Mouse (Mus musculus) midbrain, embryonic 14.5 days (tissue): ENCODE results near the gene Avl9. TPM values are rescaled to one million over a fixed set of nuclear protein-coding genes. Genes with fewer than 3 reads are reported as not detected.

ENCODE experiments used
- ATAC-seq: fragments of 200-750 bp; cut with Nextera tagmentation; 2 replicates; pipeline ENCODE4 v1.8.0; 2017; ENCODE audit warnings: moderate number of reproducible peaks, moderate library complexity; ENCODE audit not compliant: low FRiP score, low TSS enrichment
- DNase-seq: peaks from one replicate; pipeline ENCODE4 v3.0.0-alpha.2; 2015
- H3K27ac ChIP-seq: fragments of 300-500 bp; sonication (generic); replicated peaks from 2 replicates; pipeline ENCODE4 v1.5.1; 2014; ENCODE audit warnings: mild to moderate bottlenecking, low read depth, low read length, moderate library complexity
- H3K27me3 ChIP-seq: fragments of 300-500 bp; sonication (generic); 2 replicates; pipeline ENCODE4 v1.6.1; 2014; ENCODE audit warnings: low read length, control low read depth, mixed read lengths; ENCODE audit not compliant: control insufficient read depth, insufficient read depth
- H3K36me3 ChIP-seq: fragments of 300-500 bp; sonication (generic); 2 replicates; pipeline ENCODE4 v1.6.1; 2014; ENCODE audit warnings: low read length, control low read depth; ENCODE audit not compliant: control insufficient read depth, insufficient read depth
- H3K4me1 ChIP-seq: fragments of 300-500 bp; sonication (generic); 2 replicates; pipeline ENCODE4 v1.6.1; 2014; ENCODE audit warnings: mild to moderate bottlenecking, antibody characterized with exemption, low read length, control low read depth; ENCODE audit not compliant: control insufficient read depth, insufficient read depth
- H3K4me2 ChIP-seq: fragments of 300-500 bp; sonication (generic); 2 replicates; pipeline ENCODE4 v1.6.1; 2014; ENCODE audit warnings: mild to moderate bottlenecking, low read length, moderate library complexity
- H3K4me3 ChIP-seq: fragments of 300-500 bp; sonication (generic); replicated peaks from 2 replicates; pipeline ENCODE4 v1.5.1; 2014; ENCODE audit warnings: low read depth, low read length
- H3K9ac ChIP-seq: fragments of 300-500 bp; sonication (generic); replicated peaks from 2 replicates; pipeline ENCODE4 v1.6.1; 2014; ENCODE audit warnings: mild to moderate bottlenecking, low read length, moderate library complexity
- H3K9me3 ChIP-seq: fragments of 300-500 bp; sonication (generic); 2 replicates; pipeline ENCODE4 v1.6.1; 2016; ENCODE audit warnings: low read length, control low read depth, mixed read lengths; ENCODE audit not compliant: control insufficient read depth
- WGBS: fragments of 180-500 bp; shearing (Covaris S2); extraction: QIAGEN DNeasy Blood & Tissue Kit; methylation state at CpG from one replicate; pipeline ENCODE4 v1.1.7; 2014; 5-methylcytosine and 5-hydroxymethylcytosine counted together
- polyA plus RNA-seq: library from polyadenylated mRNA; unstranded; fragments of >200 nt; fragmentation: Nextera tagmentation; extraction: Ambion mirVana; gene quantifications from 2 replicates; pipeline ENCODE4 v1.2.1, GENCODE M21; 2014

The Avl9 gene
- polyA plus RNA-seq, 1 experiment from 2014 or later: 54.6 TPM

GRCm38 (mm10) chr6:56779636-56780035 is 64.9 kb downstream of the Avl9 start:
- ATAC-seq (no peak), DNase-seq (no peak)
- Histone ChIP-seq H3K4me3 (no peak overlapping the region), H3K27me3 (no peaks in the 10 kb centered on the region), H3K4me1 (no peaks in the 10 kb centered on the region), H3K9me3 (no peaks in the 10 kb centered on the region), H3K4me2 (no peak overlapping the region), H3K36me3 (peaks cover 54% of the 10 kb centered on the region), H3K9ac (no peak overlapping the region), H3K27ac (no peak overlapping the region)
- 95% methylated on average over 5 of the region's 5 CpGs for WGBS

- Histone ChIP-seq H3K27me3 (no peaks in the 10 kb centered on the region), H3K4me3 (no peak overlapping the region), H3K27ac (no peak overlapping the region), H3K9me3 (no peaks in the 10 kb centered on the region), H3K9ac (no peak overlapping the region), H3K4me2 (no peak overlapping the region), H3K36me3 (peaks cover 45% of the 10 kb centered on the region), H3K4me1 (no peaks in the 10 kb centered on the region)
- ATAC-seq (no peak), DNase-seq (no peak)
- WGBS: 95% methylated on average over 4 of the region's 4 CpGs
These were observed 69.0 kb downstream of the Avl9 start for GRCm38 (mm10) chr6:56783561-56784272.

- no peak overlapping the region for H3K27ac ChIP-seq
- DNase-seq: no peak
- no peaks in the 10 kb centered on the region for H3K4me1 ChIP-seq
- H3K4me3 ChIP-seq: no peak overlapping the region
- no peaks in the 10 kb centered on the region for H3K9me3 ChIP-seq
- H3K36me3 ChIP-seq: peaks cover 35% of the 10 kb centered on the region
- no peaks in the 10 kb centered on the region for H3K27me3 ChIP-seq
- whole genome bisulfite sequencing: 88% methylated on average over 5 of the region's 5 CpGs
- ATAC-seq: no peak
- no peak overlapping the region for H3K4me2 ChIP-seq
- no peak overlapping the region for H3K9ac ChIP-seq
These were observed 70.4 kb downstream of the Avl9 start for GRCm38 (mm10) chr6:56785068-56785467.

- no peak overlapping the region for H3K9ac ChIP-seq
- no peaks in the 10 kb centered on the region for H3K27me3 ChIP-seq
- H3K4me3 ChIP-seq: no peak overlapping the region
- ATAC-seq (no peak), DNase-seq (no peak)
- peaks cover 22% of the 10 kb centered on the region for H3K36me3 ChIP-seq
- WGBS: 92% methylated on average over 2 of the region's 2 CpGs
- no peak overlapping the region for H3K27ac ChIP-seq
- H3K9me3 ChIP-seq: no peaks in the 10 kb centered on the region
- no peaks in the 10 kb centered on the region for H3K4me1 ChIP-seq
- no peak overlapping the region for H3K4me2 ChIP-seq
These were observed 73.0 kb downstream of the Avl9 start for GRCm38 (mm10) chr6:56787668-56788067.

- H3K9ac ChIP-seq: no peak overlapping the region
- WGBS: 85% methylated on average over 3 of the region's 3 CpGs
- H3K9me3 ChIP-seq: no peaks in the 10 kb centered on the region
- no peak overlapping the region for H3K4me2 ChIP-seq
- H3K27ac ChIP-seq: no peak overlapping the region
- no peaks in the 10 kb centered on the region for H3K4me1 ChIP-seq
- peaks cover 15% of the 10 kb centered on the region for H3K36me3 ChIP-seq
- no peak for DNase-seq
- H3K27me3 ChIP-seq: no peaks in the 10 kb centered on the region
- H3K4me3 ChIP-seq: no peak overlapping the region
- no peak for ATAC-seq
These were observed 74.6 kb downstream of the Avl9 start for GRCm38 (mm10) chr6:56789336-56789735.

- H3K9me3 ChIP-seq: no peaks in the 10 kb centered on the region
- no peak for DNase-seq
- no peak overlapping the region for H3K4me3 ChIP-seq
- H3K4me2 ChIP-seq: peak overlapping the region; percentile 72
- no peak for ATAC-seq
- H3K4me1 ChIP-seq: peaks cover 21% of the 10 kb centered on the region
- no peaks in the 10 kb centered on the region for H3K36me3 ChIP-seq
- WGBS: 85% methylated on average over 5 of the region's 5 CpGs
- H3K27ac ChIP-seq: no peak overlapping the region
- H3K9ac ChIP-seq: no peak overlapping the region
- no peaks in the 10 kb centered on the region for H3K27me3 ChIP-seq
These were observed 80.1 kb downstream of the Avl9 start for GRCm38 (mm10) chr6:56794834-56795233.

GRCm38 (mm10) chr6:56796232-56796631 is 81.5 kb downstream of the Avl9 start:
- Histone ChIP-seq H3K4me2 (peak overlapping the region; percentile 72), H3K27me3 (no peaks in the 10 kb centered on the region), H3K36me3 (no peaks in the 10 kb centered on the region), H3K9ac (peak overlapping the region; percentile 93), H3K4me1 (peaks cover 21% of the 10 kb centered on the region), H3K27ac (no peak overlapping the region), H3K9me3 (no peaks in the 10 kb centered on the region), H3K4me3 (peak overlapping the region; percentile 76)
- DNase-seq (no peak), ATAC-seq (no peak)
- WGBS: 5% methylated on average over 8 of the region's 8 CpGs

- WGBS: under 1% methylated on average over 16 of the region's 16 CpGs
- H3K4me1 ChIP-seq: peaks cover 21% of the 10 kb centered on the region
- DNase-seq (peak; percentile 66), ATAC-seq (peak; percentile 19; the same call in 1 of the 2 replicates)
- H3K36me3 ChIP-seq: no peaks in the 10 kb centered on the region
- no peaks in the 10 kb centered on the region for H3K27me3 ChIP-seq
- H3K9ac ChIP-seq: peak overlapping the region; percentile 93
- H3K4me3 ChIP-seq: peak overlapping the region; percentile 76
- no peaks in the 10 kb centered on the region for H3K9me3 ChIP-seq
- peak overlapping the region; percentile 99 for H3K27ac ChIP-seq
- H3K4me2 ChIP-seq: peak overlapping the region; percentile 72
These were observed 82.0 kb downstream of the Avl9 start for GRCm38 (mm10) chr6:56796668-56797141.
